Mouse (Mus musculus) embryonic stem cell, embryonic (primary cell): ENCODE results near the gene Itpk1.

ENCODE experiments used
- CTCF ChIA-PET, 4 experiments: fragments of 300-600 bp in 2 of 4; fragments of 350-600 bp in 2 of 4; sonication (Branson Sonifier 250); formaldehyde crosslinking; loops; one replicate each; lab custom pipeline; 2022; ENCODE audit warnings: inconsistent platforms in 2 of 4; lab: Charles Lee
- POLR2A ChIA-PET, 4 experiments: fragments of 300-600 bp in 2 of 4; fragments of 350-600 bp in 2 of 4; sonication (Branson Sonifier 250); formaldehyde crosslinking; loops; one replicate each; lab custom pipeline; 2022; ENCODE audit warnings: antibody characterized with exemption in 4 of 4, inconsistent platforms in 1 of 4; lab: Charles Lee

Gene Itpk1

DNA sequence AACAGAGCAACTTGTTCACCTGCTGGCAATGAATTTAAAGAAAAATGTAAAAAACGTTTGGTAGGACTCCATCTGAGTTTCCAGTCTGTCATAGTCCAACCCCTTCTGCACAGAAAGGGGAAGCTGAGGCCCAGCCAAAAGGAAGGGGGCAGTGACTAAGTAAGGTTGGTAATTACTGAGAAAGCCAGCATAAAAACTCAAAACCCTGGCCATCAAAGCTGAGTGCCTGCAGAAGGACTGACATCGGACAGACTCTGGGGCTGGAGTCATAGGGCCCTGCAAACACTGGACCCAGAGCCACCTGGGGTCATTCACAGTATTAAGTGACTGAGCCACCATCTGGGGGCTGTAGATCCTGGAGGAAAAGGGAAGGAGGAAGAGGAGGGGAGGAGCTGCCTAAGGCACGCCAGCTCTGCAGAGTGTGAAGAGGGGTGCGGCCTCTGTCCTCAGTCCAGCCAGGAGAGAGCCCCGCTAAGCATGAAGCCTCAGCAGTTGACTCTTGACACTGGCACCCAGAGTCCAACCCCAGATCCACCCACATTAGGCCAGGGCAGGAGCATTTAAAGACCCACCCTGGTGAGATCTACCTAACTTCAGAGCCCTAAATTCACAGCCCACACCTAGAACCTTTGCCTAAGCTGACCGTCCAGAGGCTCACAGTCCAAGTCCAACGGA, 58.0 kb downstream of the Itpk1 start:
- CTCF ChIA-PET = interaction anchor here in 3 of 4 experiments (0.6 to 1.2 kb wide), 3 partner anchors 56 to 136 kb away, joined by 3 to 4 read pairs (median 4); no protein-coding TSS in a partner anchor
- POLR2A ChIA-PET = interaction anchor here in 2 of 4 experiments (1.0 to 1.5 kb wide), 3 partner anchors 9 to 84 kb away, joined by 3 read pairs; no protein-coding TSS in a partner anchor

DNA sequence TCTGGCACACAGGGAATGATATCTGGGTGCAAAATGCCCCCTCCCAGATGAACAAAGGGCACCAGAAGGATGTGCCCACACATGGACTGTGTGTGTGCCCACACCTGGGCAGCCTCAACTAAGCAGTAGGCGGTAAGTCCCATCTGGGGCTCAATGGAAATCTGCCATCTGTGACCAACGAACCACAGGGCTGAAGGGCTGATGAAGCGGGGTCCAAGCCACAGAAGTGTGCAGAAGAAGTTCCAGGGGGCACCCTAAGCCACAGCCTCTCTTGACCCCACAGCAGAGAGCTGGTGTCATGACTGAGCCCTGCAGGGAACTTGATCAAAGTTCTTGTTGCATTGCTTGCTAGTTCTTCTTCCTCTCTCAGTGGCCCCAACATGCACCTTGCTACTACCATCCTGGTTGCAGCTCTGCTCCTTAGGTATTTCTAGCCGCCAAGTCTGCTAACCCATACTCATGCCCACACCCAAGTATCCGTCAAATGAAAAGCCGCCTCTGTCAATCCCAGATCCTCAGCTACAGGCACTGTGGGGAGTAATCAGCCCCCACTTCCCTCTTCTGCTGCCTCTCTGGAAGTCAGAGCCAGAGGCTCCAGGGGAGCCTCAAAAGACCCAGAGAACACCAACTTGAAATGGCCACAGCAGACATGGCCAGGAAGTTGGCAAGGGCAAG, 58.7 kb downstream of the Itpk1 start:
- ChIA-PET CTCF (interaction anchor here in 3 of 4 experiments (0.6 to 1.2 kb wide), 4 partner anchors 57 to 350 kb away, joined by 3 to 4 read pairs (median 4); no protein-coding TSS in a partner anchor), POLR2A (interaction anchor here in 1 of 4 experiments (0.7 to 1.0 kb wide), 3 partner anchors 25 to 85 kb away, joined by 3 read pairs; no protein-coding TSS in a partner anchor)

DNA sequence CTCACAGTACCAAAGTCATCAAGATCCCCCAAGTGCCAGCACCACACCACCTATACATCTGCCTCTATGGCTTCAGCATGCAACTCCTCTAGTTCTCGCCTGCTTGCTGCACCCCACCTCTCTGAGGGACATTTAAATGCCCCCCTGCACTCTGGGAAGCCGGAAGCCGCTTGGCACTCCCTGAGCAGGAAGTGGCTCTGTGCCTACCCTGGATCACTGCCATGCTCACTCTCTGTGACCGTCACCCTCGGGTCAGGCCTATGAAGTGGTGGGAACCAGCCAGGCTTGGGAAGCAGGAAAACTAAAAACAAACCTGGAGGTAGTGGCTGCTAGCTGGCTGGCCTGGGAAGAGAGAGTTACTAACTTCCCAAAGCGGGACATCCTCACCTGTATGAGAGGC, 61.4 kb downstream of the Itpk1 start:
- CTCF ChIA-PET = interaction anchor here in 1 of 4 experiments (0.7 kb wide), 1 partner anchor 38 kb away, joined by 6 read pairs; no protein-coding TSS in a partner anchor
- POLR2A ChIA-PET = interaction anchor here in 2 of 4 experiments (0.6 to 1.2 kb wide), 6 partner anchors 8 to 38 kb away, joined by 3 to 5 read pairs (median 3); no protein-coding TSS in a partner anchor

GRCm38 (mm10) chr12:102640436-102641163, 64.1 kb downstream of the Itpk1 start:
- ChIA-PET CTCF (interaction anchor here in 2 of 4 experiments (0.6 to 0.7 kb wide), 4 partner anchors 12 to 110 kb away, joined by 3 to 9 read pairs (median 4); no protein-coding TSS in a partner anchor), POLR2A (interaction anchor here in 3 of 4 experiments (0.6 to 2.6 kb wide), 25 partner anchors 8 to 1644 kb away, joined by 3 to 10 read pairs (median 4); partner anchors contain the start of gene Itpk1 (in 1 of the 3))

DNA sequence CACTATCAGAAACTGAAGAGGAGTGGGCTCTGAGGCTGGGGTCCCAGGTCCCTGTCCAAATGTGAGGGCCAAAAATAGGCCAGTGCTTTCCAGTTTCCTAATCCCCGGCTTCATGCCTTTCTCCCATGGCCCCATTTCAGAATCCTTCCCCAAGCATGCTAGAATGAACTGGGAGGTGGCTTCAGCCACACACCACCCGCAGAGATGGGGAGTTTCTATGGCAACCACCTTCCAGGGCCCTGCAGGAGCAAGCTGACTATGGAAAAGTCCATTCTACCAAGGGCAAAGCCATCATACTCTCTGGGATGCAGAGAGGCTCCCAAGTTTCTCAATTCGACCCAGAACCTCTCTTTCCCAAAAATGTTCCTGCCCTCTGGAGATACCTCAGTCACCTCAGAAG, 65.9 kb downstream of the Itpk1 start:
- ChIA-PET POLR2A (interaction anchor here in 2 of 4 experiments (0.6 to 2.6 kb wide), 6 partner anchors 17 to 74 kb away, joined by 3 to 10 read pairs (median 4); partner anchors contain the start of gene Itpk1 (in 1 of the 2)), CTCF (interaction anchor here in 1 of 4 experiments (1.2 kb wide), 1 partner anchor 130 kb away, joined by 3 read pairs; no protein-coding TSS in a partner anchor)

DNA sequence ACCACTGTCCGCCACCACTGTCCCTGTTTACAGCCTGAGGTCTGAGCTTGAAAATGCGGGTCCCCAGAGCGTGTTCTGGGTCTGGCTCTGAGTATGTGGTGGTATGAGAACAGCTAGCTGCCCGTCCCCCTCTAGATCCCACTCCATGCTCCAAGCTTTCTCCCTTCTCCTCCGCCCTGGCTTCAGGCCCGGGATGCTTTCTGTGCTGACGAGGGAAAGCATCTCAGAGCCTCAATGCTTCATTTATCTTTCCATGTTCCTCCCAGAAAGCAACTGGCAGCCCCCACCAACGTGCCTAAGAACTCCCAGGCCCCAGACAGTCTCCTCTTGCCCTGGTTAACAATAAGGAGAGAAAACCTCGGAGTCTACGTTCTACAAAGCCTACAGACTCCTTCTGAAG, 67.5 kb downstream of the Itpk1 start:
- ChIA-PET CTCF (interaction anchor here in 2 of 4 experiments (0.8 to 1.4 kb wide), 3 partner anchors 60 to 79 kb away, joined by 3 to 4 read pairs (median 3); no protein-coding TSS in a partner anchor), POLR2A (interaction anchor here in 3 of 4 experiments (0.7 to 1.5 kb wide), 8 partner anchors 14 to 89 kb away, joined by 3 to 7 read pairs (median 4); no protein-coding TSS in a partner anchor)

DNA sequence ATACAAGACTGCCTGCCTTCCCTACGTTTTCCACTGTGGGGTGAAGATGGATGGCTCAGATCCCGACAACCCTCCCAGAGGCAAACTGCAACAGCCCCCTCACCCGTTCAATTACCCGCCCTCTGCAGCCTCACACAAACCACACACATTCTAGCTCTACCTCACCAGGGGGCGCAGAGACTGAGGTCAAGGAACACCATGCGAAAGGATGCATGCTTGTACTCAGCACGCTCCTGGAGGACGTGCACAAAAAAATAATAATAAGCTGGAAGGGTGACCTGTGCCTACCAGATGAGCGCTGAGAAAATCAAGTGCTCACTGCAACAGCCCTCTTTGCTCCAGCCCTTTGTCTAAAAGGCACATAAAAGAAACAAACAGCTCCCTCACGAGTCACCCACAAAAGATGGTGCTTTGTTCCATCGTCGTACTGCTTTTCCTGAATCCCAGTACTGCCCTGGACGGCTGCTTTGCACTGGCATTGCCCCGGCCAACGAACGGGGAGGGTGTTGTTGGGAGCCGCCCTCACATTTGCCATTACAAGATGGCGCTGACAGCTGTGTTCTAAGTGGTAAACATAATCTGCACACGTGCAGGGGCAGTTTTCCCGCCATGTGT, 70.2 kb downstream of the Itpk1 start:
- POLR2A ChIA-PET = interaction anchor here in 2 of 4 experiments (0.6 to 2.3 kb wide), 11 partner anchors 13 to 78 kb away, joined by 3 to 13 read pairs (median 3); partner anchors contain the start of gene Itpk1 (in 1 of the 2)
- CTCF ChIA-PET = interaction anchor here in 3 of 4 experiments (0.6 to 2.0 kb wide), 10 partner anchors 13 to 135 kb away, joined by 3 to 9 read pairs (median 3); no protein-coding TSS in a partner anchor

DNA sequence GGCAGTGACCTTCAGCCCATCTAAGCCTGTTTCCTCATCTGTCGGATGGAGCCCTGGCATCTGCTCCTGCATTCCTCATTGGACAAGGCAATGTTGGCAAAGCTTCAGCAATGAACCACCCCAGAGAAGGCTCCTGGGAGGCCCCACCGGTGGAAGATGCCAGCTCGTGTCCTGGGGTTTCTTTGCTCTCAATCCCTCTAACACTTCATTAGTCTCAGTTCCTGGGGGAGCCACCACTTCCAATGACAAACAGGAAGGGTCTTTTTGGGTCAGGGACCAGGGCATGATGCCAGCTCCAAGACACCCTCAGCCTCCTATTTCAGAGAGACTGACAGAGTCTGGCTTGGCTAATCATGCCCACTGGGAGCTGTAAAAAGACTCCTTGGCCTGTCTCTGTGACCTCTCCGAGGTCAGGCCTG, 71.6 kb downstream of the Itpk1 start:
- CTCF ChIA-PET = interaction anchor here in 2 of 4 experiments (0.6 to 1.3 kb wide), 4 partner anchors 70 to 133 kb away, joined by 3 read pairs; no protein-coding TSS in a partner anchor
- POLR2A ChIA-PET = interaction anchor here in 3 of 4 experiments (0.6 to 2.3 kb wide), 13 partner anchors 7 to 78 kb away, joined by 3 to 13 read pairs (median 4); no protein-coding TSS in a partner anchor

- POLR2A ChIA-PET = interaction anchor here in 2 of 4 experiments (0.8 to 1.4 kb wide), 5 partner anchors 9 to 70 kb away, joined by 3 to 6 read pairs (median 3); no protein-coding TSS in a partner anchor
Observed at GRCm38 (mm10) chr12:102631690-102632089, 73.0 kb downstream of the Itpk1 start.

DNA sequence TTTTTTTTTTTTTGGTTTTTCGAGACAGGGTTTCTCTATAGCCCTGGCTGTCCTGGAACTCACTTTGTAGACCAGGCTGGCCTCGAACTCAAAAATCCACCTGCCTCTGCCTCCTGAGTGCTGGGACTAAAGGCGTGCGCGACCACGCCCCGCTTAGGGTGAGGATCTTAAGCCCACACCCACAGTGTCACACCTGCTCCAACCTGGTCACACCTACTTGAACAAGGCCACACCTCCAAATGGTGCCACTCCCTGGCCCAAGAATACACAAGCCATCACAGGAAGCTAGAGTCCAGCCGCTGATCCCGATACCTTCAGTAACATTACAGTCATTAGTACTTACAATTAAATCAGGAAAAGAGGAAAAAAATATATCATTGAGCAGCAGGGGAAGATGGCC, 74.3 kb downstream of the Itpk1 start:
- ChIA-PET POLR2A (interaction anchor here in 1 of 4 experiments (0.9 to 1.3 kb wide), 2 partner anchors 10 to 71 kb away, joined by 3 to 4 read pairs; no protein-coding TSS in a partner anchor), CTCF (interaction anchor here in 2 of 4 experiments (0.9 to 1.6 kb wide), 3 partner anchors 9 to 51 kb away, joined by 3 to 5 read pairs (median 4); no protein-coding TSS in a partner anchor)

More at GRCm38 (mm10) chr12:102631690-102632089, 73.0 kb downstream of the Itpk1 start:
- CTCF ChIA-PET = interaction anchor here in 2 of 4 experiments (0.6 to 1.6 kb wide), 4 partner anchors 10 to 132 kb away, joined by 3 to 5 read pairs (median 3); no protein-coding TSS in a partner anchor

DNA sequence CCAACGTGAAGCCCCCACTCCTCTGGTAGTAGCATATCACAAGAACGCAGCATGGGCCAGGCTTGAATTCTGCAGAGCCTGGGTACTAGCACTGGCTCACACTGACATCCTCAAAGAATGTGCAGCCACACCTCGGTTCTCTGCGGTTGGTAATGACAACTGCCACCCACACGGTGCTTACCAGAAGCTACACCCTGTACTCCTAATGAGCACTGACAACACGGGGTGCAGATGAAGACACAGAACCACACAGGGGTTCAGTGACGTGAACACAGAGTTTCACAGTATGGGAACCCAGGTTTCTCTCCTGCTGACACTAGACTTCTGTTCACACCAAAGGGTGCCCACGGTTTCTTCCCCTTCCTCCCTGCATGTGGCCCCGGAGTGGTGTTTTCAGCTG, 76.5 kb downstream of the Itpk1 start:
- ChIA-PET POLR2A (interaction anchor here in 1 of 4 experiments (0.6 kb wide), 1 partner anchor 90 kb away, joined by 3 read pairs; no protein-coding TSS in a partner anchor), CTCF (interaction anchor here in 1 of 4 experiments (0.6 kb wide), 1 partner anchor 12 kb away, joined by 9 read pairs; no protein-coding TSS in a partner anchor)

GRCm38 (mm10) chr12:102627545-102627944, 77.2 kb downstream of the Itpk1 start:
- ChIA-PET CTCF (interaction anchor here in 1 of 4 experiments (0.7 kb wide), 1 partner anchor 9 kb away, joined by 3 read pairs; no protein-coding TSS in a partner anchor), POLR2A (no interaction called here)

- ChIA-PET POLR2A (no interaction called here), CTCF (interaction anchor here in 2 of 4 experiments (0.7 to 1.0 kb wide), 2 partner anchors 9 to 108 kb away, joined by 3 read pairs; no protein-coding TSS in a partner anchor)
Observed at GRCm38 (mm10) chr12:102626841-102627240, 77.9 kb downstream of the Itpk1 start.

DNA sequence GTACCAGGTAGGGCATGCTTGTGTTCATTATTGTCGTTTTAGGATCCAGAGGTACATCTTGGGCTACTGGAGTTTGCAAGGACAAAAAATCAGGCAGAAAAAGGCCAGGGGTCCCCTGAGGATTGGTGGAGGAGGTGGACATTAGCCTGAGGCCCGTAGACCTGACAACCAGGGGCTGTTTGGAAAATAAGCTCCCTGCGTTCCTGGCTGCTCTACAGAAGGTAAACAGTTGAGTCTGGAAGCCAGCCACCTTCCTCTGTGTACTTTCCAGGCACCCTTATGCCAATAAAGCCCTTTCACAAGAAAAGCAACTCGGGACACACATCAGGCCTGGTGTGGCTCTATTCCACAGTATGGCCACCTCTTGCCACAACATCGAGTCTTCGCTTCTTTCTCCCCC, 79.0 kb downstream of the Itpk1 start:
- ChIA-PET POLR2A (interaction anchor here in 2 of 4 experiments (1.4 to 2.5 kb wide), 2 partner anchors 12 to 78 kb away, joined by 4 to 9 read pairs; no protein-coding TSS in a partner anchor), CTCF (no interaction called here)

- ChIA-PET POLR2A (interaction anchor here in 2 of 4 experiments (1.0 to 2.5 kb wide), 3 partner anchors 11 to 79 kb away, joined by 3 to 9 read pairs (median 4); no protein-coding TSS in a partner anchor), CTCF (no interaction called here)
Observed at GRCm38 (mm10) chr12:102625118-102625517, 79.6 kb downstream of the Itpk1 start.

DNA sequence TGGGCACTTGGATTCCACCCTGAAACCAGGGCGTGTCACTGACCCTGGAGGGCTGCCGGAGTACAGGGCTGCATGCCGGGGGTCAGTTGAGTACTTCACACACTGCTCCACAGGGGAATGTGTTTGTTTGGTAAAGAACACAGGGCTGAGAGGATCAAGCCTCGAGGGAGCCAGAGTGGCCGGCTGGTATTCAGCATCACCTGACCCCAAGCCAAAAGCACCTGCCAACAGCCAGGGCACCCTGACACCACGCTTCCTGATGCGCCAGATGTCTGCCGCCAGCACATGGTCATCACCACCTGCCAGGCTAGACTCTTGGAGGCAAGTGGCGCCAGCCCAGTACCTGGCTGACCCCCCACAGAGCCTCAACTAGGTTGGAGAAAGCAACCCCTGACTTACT, 80.9 kb downstream of the Itpk1 start:
- ChIA-PET POLR2A (interaction anchor here in 2 of 4 experiments (0.9 to 4.3 kb wide), 7 partner anchors 10 to 134 kb away, joined by 3 to 23 read pairs (median 4); partner anchors contain the start of genes Gm28051 (in 1 of the 2), Gon7 (in 1 of the 2) and Ubr7 (in 1 of the 2)), CTCF (interaction anchor here in 2 of 4 experiments (0.5 to 0.6 kb wide), 2 partner anchors 44 to 79 kb away, joined by 3 to 5 read pairs; no protein-coding TSS in a partner anchor)
